Mouse (Mus musculus) T-cell, adult 2 months (primary cell): Measurements from ENCODE around the gene Tmem135.

ENCODE experiments used
- DNase-seq: peaks from one replicate; pipeline ENCODE4 v3.0.0; 2022; ENCODE audit warnings: low spot score

The Tmem135 gene

GRCm38 (mm10) chr7:89382892-89383291, 21.1 kb downstream of the Tmem135 start:
- DNase-seq, result no peak

GRCm38 (mm10) chr7:89380935-89381705, 22.9 kb downstream of the Tmem135 start:
- no peak for DNase-seq

- DNase-seq, result no peak
These were observed 32.3 kb downstream of the Tmem135 start for GRCm38 (mm10) chr7:89371623-89372295.

- peak; percentile 2 for DNase-seq
These were observed 33.1 kb downstream of the Tmem135 start for GRCm38 (mm10) chr7:89370917-89371316.

GRCm38 (mm10) chr7:89370086-89370485, 33.9 kb downstream of the Tmem135 start:
- DNase-seq, result no peak

- no peak for DNase-seq
These were observed 36.4 kb downstream of the Tmem135 start for GRCm38 (mm10) chr7:89367643-89368042.

GRCm38 (mm10) chr7:89365135-89365880, 38.7 kb downstream of the Tmem135 start:
- no peak for DNase-seq

- DNase-seq, result no peak
These were observed 40.0 kb downstream of the Tmem135 start for GRCm38 (mm10) chr7:89363975-89364374.

GRCm38 (mm10) chr7:89356307-89356706, 47.7 kb downstream of the Tmem135 start:
- no peak for DNase-seq

- DNase-seq, result no peak
These were observed 48.3 kb downstream of the Tmem135 start for GRCm38 (mm10) chr7:89355519-89356255.

GRCm38 (mm10) chr7:89342021-89342420, 62.0 kb downstream of the Tmem135 start:
- no peak for DNase-seq

GRCm38 (mm10) chr7:89339808-89340207, 64.2 kb downstream of the Tmem135 start:
- no peak for DNase-seq

GRCm38 (mm10) chr7:89339142-89339435, 64.9 kb downstream of the Tmem135 start:
- no peak for DNase-seq

GRCm38 (mm10) chr7:89338350-89339141, 65.5 kb downstream of the Tmem135 start:
- peak; percentile 90 for DNase-seq

GRCm38 (mm10) chr7:89337711-89338349, 66.2 kb downstream of the Tmem135 start:
- DNase-seq, result no peak

- no peak for DNase-seq
These were observed 67.6 kb downstream of the Tmem135 start for GRCm38 (mm10) chr7:89336434-89336833.

- DNase-seq, result no peak
These were observed 68.7 kb downstream of the Tmem135 start for GRCm38 (mm10) chr7:89335316-89335715.

- DNase-seq, result no peak
These were observed 74.1 kb downstream of the Tmem135 start for GRCm38 (mm10) chr7:89329896-89330295.

GRCm38 (mm10) chr7:89327731-89328130, 76.3 kb downstream of the Tmem135 start:
- no peak for DNase-seq

- DNase-seq, result no peak
These were observed 77.3 kb downstream of the Tmem135 start for GRCm38 (mm10) chr7:89326761-89327160.

GRCm38 (mm10) chr7:89326202-89326601, 77.8 kb downstream of the Tmem135 start:
- no peak for DNase-seq
